Mouse (Mus musculus): Measurements from ENCODE around the gene 1520401A03Rik. TPM values are rescaled to one million over a fixed set of nuclear protein-coding genes. Genes with fewer than 3 reads are reported as not detected.

The 1520401A03Rik gene
- total RNA-seq, 4 experiments from 2014 or later: 0.11 to 0.57 (median 0.19) TPM; not detected in 1

DNA sequence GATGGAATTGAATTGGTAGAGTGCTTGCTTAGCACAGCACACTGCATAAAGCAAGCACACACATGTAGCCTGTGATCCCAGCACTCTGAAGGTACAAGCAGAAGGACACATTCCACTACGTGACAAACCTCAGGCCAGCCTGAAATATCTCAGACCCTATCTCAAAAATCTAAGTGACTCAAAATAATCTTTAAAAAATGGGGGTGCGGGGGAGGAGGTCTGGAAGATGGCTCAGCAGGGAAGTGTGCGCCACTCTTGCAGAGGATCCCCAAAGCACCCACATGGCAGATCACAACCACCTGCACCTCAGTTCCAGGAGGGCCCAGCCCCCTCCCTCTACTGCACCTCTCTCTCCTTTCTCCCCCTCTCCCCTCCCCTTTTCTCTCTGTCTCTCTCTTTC, 51.1 kb downstream of the 1520401A03Rik start:
- no peak for DNase-seq (ENCODE audit: low spot score in 2 of 2)

DNA sequence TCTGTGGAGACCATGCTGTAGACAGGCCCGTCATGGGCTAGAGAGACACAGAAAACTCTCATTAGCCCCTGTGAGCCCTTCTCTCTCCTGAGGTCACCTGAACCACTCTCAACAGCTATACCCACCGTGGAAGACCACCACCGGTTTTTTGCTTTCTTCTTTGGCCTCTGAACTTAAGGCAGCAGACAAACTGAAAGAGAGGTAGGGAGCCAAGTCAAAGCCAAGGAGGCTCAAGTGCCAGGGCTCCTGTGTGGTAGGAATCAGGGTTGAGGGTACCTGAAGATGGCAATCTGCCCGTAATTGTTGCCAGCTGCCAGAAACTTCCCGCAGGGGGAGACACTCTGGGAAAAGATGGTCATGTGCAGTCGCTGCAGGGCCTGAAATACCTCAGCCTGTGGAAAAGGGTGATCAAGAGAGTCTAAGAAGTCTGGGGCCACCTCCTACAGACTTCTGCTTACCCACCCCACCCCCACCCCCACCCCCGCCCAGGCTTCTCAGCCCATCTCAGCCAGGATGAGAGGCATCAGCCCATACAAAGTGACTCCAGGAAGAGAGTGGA, 52.0 kb downstream of the 1520401A03Rik start:
- no peak for DNase-seq (ENCODE audit: low spot score in 2 of 2)

- DNase-seq (ENCODE audit: low spot score in 2 of 2): no peak
These were observed 57.1 kb downstream of the 1520401A03Rik start for GRCm38 (mm10) chr17:23665511-23665910.

DNA sequence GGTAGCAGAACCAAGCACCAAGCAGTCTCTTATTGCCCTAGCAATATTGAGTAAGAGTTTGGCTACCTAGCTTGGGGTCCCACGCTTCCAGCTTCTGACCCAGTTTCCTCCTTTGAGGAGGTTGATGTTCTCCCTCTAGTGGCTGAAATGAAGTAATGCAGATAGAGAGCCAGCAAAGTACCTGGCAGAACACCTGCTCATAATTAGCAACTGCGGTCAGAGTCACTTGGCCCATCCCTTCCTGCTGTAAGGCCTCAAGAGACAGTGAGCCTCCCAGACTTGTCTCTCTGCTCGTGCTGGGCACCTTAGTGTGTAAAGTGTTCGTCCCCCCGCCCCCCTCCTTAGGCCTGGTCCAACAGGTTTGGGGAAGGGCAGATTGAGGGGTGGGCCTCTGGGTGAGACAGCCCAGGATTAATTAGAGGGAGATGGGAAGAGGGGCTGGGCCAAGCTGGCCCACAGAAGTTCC, 58.0 kb downstream of the 1520401A03Rik start:
- no peak for DNase-seq (ENCODE audit: low spot score in 2 of 2)

DNA sequence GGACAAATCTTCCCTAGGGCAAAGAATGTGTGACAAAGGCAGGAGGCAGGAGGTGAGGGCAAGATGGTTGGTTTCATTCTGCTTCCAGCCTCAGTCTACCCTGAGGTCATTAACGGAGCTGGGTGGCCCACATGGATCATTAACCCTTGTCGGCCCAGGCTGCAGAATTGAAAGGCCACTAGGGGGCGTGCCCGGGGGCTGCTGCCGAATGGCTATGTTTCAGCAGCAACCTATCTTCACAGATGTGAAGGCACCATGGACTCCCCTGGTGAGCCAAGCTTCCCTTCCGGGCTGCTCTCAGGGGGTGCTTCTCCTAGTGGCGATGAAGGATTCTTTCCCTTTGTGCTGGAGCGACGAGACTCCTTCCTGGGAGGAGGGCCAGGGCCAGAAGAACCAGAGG, 61.1 kb downstream of the 1520401A03Rik start:
- DNase-seq (ENCODE audit: low spot score in 2 of 2): no peak

DNA sequence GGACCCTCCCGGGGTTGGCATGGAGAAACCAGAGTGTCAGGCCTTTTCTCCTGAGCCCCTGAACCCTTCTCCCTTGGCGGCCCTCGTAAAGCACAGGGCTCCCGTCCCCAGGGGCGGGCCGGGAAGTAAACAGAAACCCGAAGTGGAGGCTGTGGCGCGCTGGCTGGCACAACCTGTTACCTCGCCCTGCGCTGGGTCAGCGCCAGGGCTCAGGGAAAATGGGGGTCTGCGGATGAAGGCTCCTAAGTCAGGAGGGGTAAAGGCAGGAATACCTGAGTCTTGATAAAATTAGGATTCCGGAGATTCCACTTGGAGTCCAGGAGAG, 61.7 kb downstream of the 1520401A03Rik start:
- DNase-seq (ENCODE audit: low spot score in 2 of 2): no peak

GRCm38 (mm10) chr17:23660117-23660875, 62.3 kb downstream of the 1520401A03Rik start, which contains the start of gene Bicdl2:
Gene Bicdl2, plus strand, starts transcription at chr17:23660506.
- DNase-seq (ENCODE audit: low spot score in 2 of 2): no peak

GRCm38 (mm10) chr17:23658450-23658849, 64.1 kb downstream of the 1520401A03Rik start:
- no peak for DNase-seq (ENCODE audit: low spot score in 2 of 2)

Other genes starting within 250 kb of the 1520401A03Rik start
- not detected for gene Vmn2r117, start 243.1 kb downstream of the 1520401A03Rik start, total RNA-seq (2022)
- 1 to 10 TPM; 5.9 to 7.1 (median 6.8) TPM for gene Zfp213, start 158.5 kb downstream of the 1520401A03Rik start, total RNA-seq (2022)
- gene Zfp13, start 123.3 kb downstream of the 1520401A03Rik start, total RNA-seq (2022): 10 to 100 TPM; 20.6 to 32.1 (median 27.1) TPM
- gene Zscan10, start 121.9 kb downstream of the 1520401A03Rik start, total RNA-seq (2022): not detected
- gene Mmp25, start 77.5 kb downstream of the 1520401A03Rik start, total RNA-seq (2022): under 1 TPM in 3 of 4 experiments, not detected in 1; 0.16 to 0.20 (median 0.19) TPM
- gene Bicdl2, start 62.3 kb downstream of the 1520401A03Rik start, total RNA-seq (2022): not detected
- gene Hcfc1r1, start 49.2 kb downstream of the 1520401A03Rik start, total RNA-seq (2022): 100 to 1,000 TPM; 128 to 137 (median 134) TPM
- gene Thoc6, start 48.9 kb downstream of the 1520401A03Rik start, total RNA-seq (2022): 1 to 10 TPM; 5.9 to 8.2 (median 6.9) TPM
- 1 to 10 TPM; 4.9 to 9.2 (median 7.0) TPM for gene Tnfrsf12a, start 45.3 kb downstream of the 1520401A03Rik start, total RNA-seq (2022)
- gene Cldn6, start 43.5 kb downstream of the 1520401A03Rik start, total RNA-seq (2022): under 1 TPM in 1 of 4 experiments, not detected in 3; 0.34 TPM
- gene Cldn9, start 38.8 kb downstream of the 1520401A03Rik start, total RNA-seq (2022): under 1 TPM in 2 of 4 experiments, not detected in 2; 0.23 to 0.63 TPM
- gene Pkmyt1, start 3.6 kb upstream of the 1520401A03Rik start, total RNA-seq (2022): 1 to 10 TPM; 4.6 to 6.4 (median 5.5) TPM
- 10 to 100 TPM; 60.6 to 69.2 (median 62.3) TPM for gene Paqr4, start 18.1 kb upstream of the 1520401A03Rik start, total RNA-seq (2022)
- gene Kremen2, start 23.1 kb upstream of the 1520401A03Rik start, total RNA-seq (2022): 1 to 10 TPM in 2 of 4 experiments, under 1 TPM in 2; 0.78 to 1.4 (median 1.0) TPM
- gene Flywch1, start 48.8 kb upstream of the 1520401A03Rik start, total RNA-seq (2022): 100 to 1,000 TPM; 423 to 484 (median 468) TPM
- 10 to 100 TPM; 12.2 to 21.3 (median 17.7) TPM for gene Flywch2, start 63.3 kb upstream of the 1520401A03Rik start, total RNA-seq (2022)
- gene Srrm2, start 67.7 kb upstream of the 1520401A03Rik start, total RNA-seq (2022): 100 to 1,000 TPM; 535 to 585 (median 566) TPM
- 100 to 1,000 TPM; 314 to 398 (median 353) TPM for gene Elob, start 106.4 kb upstream of the 1520401A03Rik start, total RNA-seq (2022)
- under 1 TPM in 1 of 4 experiments, not detected in 3; 0.30 TPM for gene Prss33, start 113.3 kb upstream of the 1520401A03Rik start, total RNA-seq (2022)
- under 1 TPM in 3 of 4 experiments, not detected in 1; 0.39 to 0.87 (median 0.66) TPM for gene Prss32, start 121.1 kb upstream of the 1520401A03Rik start, total RNA-seq (2022)
- 1 to 10 TPM; 1.1 to 3.2 (median 2.0) TPM for gene Prss41, start 121.4 kb upstream of the 1520401A03Rik start, total RNA-seq (2022)
- gene Prss21, start 145.3 kb upstream of the 1520401A03Rik start, total RNA-seq (2022): not detected
- not detected for gene Dcpp1, start 158.1 kb upstream of the 1520401A03Rik start, total RNA-seq (2022)
- gene Dcpp2, start 158.1 kb upstream of the 1520401A03Rik start, total RNA-seq (2022): not detected
- not detected for gene Dcpp3, start 194.7 kb upstream of the 1520401A03Rik start, total RNA-seq (2022)
- not detected for gene Sbp, start 218.9 kb upstream of the 1520401A03Rik start, total RNA-seq (2022)
- gene Sbpl, start 232.5 kb upstream of the 1520401A03Rik start, total RNA-seq (2022): not detected